Mouse (Mus musculus): ENCODE data around the gene Osbpl2. TPM values are rescaled to one million over a fixed set of nuclear protein-coding genes. Genes with fewer than 3 reads are reported as not detected.

Gene Osbpl2
- total RNA-seq (2021), result 10 to 100 TPM; 61.9 to 64.5 TPM

GRCm38 (mm10) chr2:180118661-180119438, at the start of gene Osbpl2:
Osbpl2 (plus strand) TSS chr2:180119306.
- intact Hi-C loops (cut with DNase I), result loop anchor here (5.0 kb wide), 1 partner anchor 47 kb away; the partner anchor contains the start of gene Mtg2
- peak; percentile 100 for DNase-seq

- DNase-seq, result no peak
- intact Hi-C loops (cut with DNase I), result loop anchor here (5.0 to 10.0 kb wide), 2 partner anchors 47 to 185 kb away; partner anchors contain the start of genes Osbpl2 and Rps21
These were observed 49.2 kb upstream of the Osbpl2 start for GRCm38 (mm10) chr2:180069770-180070480.

- intact Hi-C loops (cut with DNase I), result loop anchor here (5.0 to 10.0 kb wide), 2 partner anchors 47 to 184 kb away; partner anchors contain the start of genes Osbpl2 and Rps21
- DNase-seq, result peak; percentile 97
These were observed 48.3 kb upstream of the Osbpl2 start, which contains the start of gene Mtg2 for GRCm38 (mm10) chr2:180070481-180071453. Mtg2 (plus strand) TSS chr2:180070588.

- intact Hi-C loops (cut with DNase I), result loop anchor here (5.0 to 10.0 kb wide), 2 partner anchors 46 to 183 kb away; partner anchors contain the start of genes Osbpl2 and Rps21
- no peak for DNase-seq
These were observed 47.4 kb upstream of the Osbpl2 start for GRCm38 (mm10) chr2:180071671-180072070.

- intact Hi-C loops (cut with DNase I), result loop anchor here (5.0 to 10.0 kb wide), 2 partner anchors 44 to 182 kb away; partner anchors contain the start of genes Osbpl2 and Rps21
- DNase-seq, result no peak
These were observed 46.2 kb upstream of the Osbpl2 start for GRCm38 (mm10) chr2:180072886-180073285.

- no peak for DNase-seq
- intact Hi-C loops (cut with DNase I), result loop anchor here (10.0 kb wide), 1 partner anchor 177 kb away; the partner anchor contains the start of gene Rps21
These were observed 41.5 kb upstream of the Osbpl2 start for GRCm38 (mm10) chr2:180077622-180078021.

- intact Hi-C loops (cut with DNase I), result loop anchor here (10.0 kb wide), 1 partner anchor 84 kb away; no protein-coding TSS in a partner anchor
- DNase-seq, result no peak
These were observed 38.4 kb upstream of the Osbpl2 start for GRCm38 (mm10) chr2:180080680-180081079.

- no peak for DNase-seq
- intact Hi-C loops (cut with DNase I), result loop anchor here (10.0 kb wide), 1 partner anchor 82 kb away; no protein-coding TSS in a partner anchor
These were observed 36.0 kb upstream of the Osbpl2 start for GRCm38 (mm10) chr2:180083063-180083462.

- intact Hi-C loops (cut with DNase I), result loop anchor here (10.0 kb wide), 1 partner anchor 80 kb away; no protein-coding TSS in a partner anchor
- DNase-seq, result no peak
These were observed 34.5 kb upstream of the Osbpl2 start for GRCm38 (mm10) chr2:180084565-180084964.

- intact Hi-C loops (cut with DNase I), result loop anchor here (10.0 kb wide), 1 partner anchor 79 kb away; no protein-coding TSS in a partner anchor
- peak; percentile 31 for DNase-seq
These were observed 33.0 kb upstream of the Osbpl2 start for GRCm38 (mm10) chr2:180085926-180086636.

- intact Hi-C loops (cut with DNase I), result loop anchor here (10.0 kb wide), 1 partner anchor 78 kb away; no protein-coding TSS in a partner anchor
- DNase-seq, result no peak
These were observed 32.5 kb upstream of the Osbpl2 start for GRCm38 (mm10) chr2:180086637-180087027.

- intact Hi-C loops (cut with DNase I), result loop anchor here (10.0 kb wide), 1 partner anchor 77 kb away; no protein-coding TSS in a partner anchor
- DNase-seq, result no peak
These were observed 31.6 kb upstream of the Osbpl2 start for GRCm38 (mm10) chr2:180087472-180087871.

GRCm38 (mm10) chr2:180090285-180090684, 28.8 kb upstream of the Osbpl2 start:
- intact Hi-C loops (cut with DNase I), result no loop called here
- no peak for DNase-seq

GRCm38 (mm10) chr2:180095711-180096110, 23.4 kb upstream of the Osbpl2 start:
- intact Hi-C loops (cut with DNase I), result no loop called here
- peak; percentile 28 for DNase-seq

- intact Hi-C loops (cut with DNase I), result no loop called here
- DNase-seq, result no peak
These were observed 21.5 kb upstream of the Osbpl2 start for GRCm38 (mm10) chr2:180097585-180097984.

- intact Hi-C loops (cut with DNase I), result no loop called here
- DNase-seq, result no peak
These were observed 20.9 kb upstream of the Osbpl2 start for GRCm38 (mm10) chr2:180098167-180098566.

- intact Hi-C loops (cut with DNase I), result no loop called here
- peak; percentile 29 for DNase-seq
These were observed 19.6 kb upstream of the Osbpl2 start for GRCm38 (mm10) chr2:180099529-180099928.

GRCm38 (mm10) chr2:180103151-180103977, 15.7 kb upstream of the Osbpl2 start:
- intact Hi-C loops (cut with DNase I), result no loop called here
- peak; percentile 27 for DNase-seq
